Mouse (Mus musculus): ENCODE results near the gene Prdm16.

The Prdm16 gene

DNA sequence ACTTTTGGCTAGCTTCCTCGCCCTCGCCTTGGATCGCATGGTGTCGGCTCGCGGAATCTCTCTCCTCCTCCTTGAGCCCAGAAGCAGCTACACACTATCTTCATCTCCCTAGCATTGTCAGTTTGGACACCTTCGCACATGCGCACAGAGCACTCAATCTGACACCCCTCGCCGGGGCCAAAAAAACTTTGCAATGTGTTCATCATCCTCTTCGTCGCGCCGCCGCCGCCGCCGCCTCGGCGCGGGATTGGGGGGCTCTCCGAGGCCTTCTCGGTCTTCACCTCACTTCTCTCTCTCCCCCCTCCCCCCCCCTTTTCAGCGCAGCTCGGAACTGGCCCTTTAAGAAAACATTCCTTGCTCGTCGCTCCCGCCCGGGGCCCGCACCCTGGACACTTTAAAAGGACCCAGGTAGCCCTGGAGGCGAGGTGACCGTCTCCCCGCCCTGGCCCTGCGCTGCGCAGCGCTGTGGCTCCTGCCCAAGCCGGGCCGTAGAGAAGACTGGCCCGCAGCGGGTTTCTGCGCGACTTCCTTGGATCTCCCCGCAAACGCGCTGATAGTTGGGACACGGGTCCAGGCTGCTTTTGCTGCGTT, at the start of gene Prdm16:
Prdm16 (minus strand) TSS at position 153 of the 591 bp plus-strand sequence.
- DNase-seq (ENCODE audit: low spot score in 2 of 2) = peak in 1 of 2 experiments; percentile 50

DNA sequence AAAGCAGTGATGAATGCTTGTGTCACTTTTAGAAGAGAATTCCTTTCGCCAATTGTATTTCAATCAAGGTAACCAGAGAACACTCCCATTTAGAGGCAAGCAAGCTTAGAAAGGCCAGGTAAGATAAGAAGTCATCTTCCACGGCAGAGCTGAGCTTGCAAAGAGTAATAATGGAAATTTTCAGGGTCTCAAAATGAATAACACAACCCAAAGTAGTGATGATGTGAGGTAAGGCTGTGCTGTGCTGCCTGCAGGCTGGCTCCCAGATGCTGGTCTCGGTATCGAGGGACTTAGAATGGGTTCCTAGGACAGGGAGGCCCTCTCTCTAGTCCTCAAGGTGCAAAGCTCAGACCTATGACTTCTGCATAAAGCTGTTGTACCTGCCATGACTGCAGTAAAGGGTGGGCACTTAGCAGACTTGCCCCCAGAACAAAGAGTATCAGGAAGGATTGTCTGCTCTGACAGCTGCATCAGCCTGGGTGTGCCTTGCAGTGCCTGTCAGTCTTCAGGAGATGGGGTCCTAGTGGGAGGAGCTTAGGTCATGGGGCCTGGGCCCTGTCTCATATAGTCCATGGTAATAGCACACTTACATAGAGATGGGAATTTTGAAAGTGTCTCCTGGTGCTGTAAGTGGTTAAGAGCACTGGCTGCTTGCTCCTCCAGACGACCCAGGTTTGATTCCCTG, 46.5 kb upstream of the Prdm16 start:
- DNase-seq (ENCODE audit: low spot score in 2 of 2) = no peak

DNA sequence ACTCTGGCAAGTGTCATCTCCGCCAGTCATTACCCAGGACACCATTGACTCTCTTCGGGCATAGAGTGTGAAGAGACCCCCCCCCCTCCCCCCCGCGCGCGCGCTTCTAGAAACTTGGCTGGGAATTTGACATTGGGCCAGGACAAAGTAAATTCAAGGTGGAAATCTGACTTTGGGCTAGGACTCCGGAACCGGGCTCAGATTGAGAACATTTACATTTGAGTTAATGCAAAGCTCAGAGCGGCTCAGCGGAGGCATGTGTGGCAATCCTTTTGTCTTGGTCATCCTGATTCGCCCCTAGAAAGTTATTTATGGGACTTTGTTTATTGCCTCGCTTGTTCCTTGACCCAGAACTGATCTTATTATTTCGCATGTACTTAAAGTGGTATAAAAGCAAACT, 45.6 kb upstream of the Prdm16 start:
- DNase-seq (ENCODE audit: low spot score in 2 of 2) = no peak

DNA sequence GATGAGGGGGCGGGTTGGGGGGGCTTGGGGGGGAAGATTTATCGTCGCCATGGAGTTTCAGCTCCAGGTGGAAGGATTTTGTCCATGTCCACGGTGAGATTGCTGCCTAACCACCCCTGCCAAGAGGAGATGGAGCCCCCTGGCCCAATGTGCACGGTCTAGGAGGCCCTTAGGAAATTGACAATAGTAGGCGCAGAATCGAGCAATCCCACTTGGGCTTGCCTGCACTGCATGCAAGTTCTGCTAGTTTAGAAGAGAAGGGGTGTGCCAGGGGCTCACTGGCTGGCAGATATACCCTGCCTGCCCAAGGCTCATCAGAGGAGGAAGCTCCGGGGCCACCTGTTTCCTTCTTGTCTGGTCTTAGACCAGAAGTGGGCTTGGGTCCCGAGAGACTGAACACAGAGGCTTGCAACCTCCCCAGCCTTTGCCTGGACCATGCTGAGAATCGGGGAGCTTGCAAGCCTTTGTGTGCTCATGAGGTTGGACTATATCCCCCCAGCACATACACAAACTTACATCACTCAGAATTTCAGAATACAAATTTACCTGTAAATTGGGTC, 38.8 kb upstream of the Prdm16 start:
- no peak for DNase-seq (ENCODE audit: low spot score in 2 of 2)

DNA sequence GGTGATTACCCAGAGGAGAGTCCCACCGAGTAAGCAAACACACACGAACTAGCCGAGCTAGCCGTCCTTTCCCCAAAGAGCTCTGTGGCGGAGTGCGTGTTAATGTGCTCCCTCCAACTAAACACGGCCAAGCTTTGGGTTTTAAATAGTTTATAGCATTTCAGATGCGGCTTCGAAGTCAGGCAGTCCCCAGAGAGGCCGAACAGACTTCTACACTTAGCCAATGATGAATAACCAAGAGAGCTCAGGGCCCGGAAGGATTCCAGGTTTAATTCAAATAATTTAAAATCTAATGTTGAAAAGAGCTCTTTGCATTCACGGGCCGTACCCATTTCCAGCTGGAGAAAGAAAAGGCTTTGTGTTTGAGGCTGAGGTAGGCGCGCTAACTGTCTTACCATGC, 38.3 kb upstream of the Prdm16 start:
- no peak for DNase-seq (ENCODE audit: low spot score in 2 of 2)

DNA sequence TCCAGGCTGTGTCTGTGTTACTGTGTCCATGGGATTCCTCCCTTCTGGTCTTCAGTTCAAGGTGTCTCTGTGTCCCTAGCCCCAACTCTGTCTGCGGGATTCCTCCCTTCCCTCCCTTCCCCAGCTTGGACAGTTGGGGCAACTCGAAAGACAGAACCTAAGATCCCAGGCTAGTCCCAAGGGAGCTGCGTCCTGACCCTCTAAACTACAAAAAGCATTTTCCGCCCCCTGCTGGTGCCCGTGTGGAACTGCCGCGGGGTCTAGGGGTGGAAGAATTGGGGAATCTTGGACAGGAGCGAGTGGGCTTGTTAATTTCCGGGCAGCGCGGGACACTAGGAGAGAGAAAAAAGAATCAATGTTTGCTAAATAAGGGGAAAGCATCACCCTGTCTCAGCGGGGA, 37.9 kb upstream of the Prdm16 start:
- DNase-seq (ENCODE audit: low spot score in 2 of 2) = peak; percentile 9 to 53

DNA sequence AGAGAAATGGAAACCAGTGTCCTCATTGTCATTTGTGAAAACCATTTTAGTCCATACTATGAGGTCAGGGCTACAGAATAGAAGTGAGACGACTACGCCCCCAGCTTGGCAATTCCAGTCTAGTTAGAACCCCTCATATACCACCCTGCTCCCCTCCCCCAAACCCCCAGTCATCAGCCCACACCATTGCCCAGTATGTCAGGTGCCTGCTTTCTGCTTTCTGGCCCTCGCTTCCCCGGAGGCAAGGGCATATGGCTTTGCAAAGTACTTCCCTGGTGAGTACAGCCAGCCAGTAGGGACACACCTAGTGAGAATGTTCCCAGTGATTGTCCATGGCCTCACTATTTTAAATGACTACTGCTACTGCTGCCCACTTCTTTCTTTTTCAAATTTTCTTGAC, 37.3 kb upstream of the Prdm16 start:
- no peak for DNase-seq (ENCODE audit: low spot score in 2 of 2)

DNA sequence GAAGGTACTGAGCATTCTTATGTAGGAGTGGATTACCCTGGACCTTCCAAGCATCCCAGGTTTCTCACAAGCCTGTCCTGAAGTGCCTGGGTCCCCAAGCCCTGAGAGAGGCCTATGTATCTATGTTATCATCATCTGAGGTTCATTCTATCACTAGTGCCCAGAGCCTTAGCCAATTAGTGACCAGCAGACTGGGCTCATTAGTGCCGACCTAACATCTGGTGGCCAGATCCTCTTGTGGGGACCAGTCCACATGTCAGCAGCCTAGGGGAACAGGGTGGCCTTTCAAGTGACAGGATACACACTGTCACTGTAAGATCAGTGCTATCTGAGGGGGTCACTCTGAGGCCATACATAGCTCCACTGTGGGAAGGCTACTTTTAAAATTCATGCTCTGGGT, 35.4 kb upstream of the Prdm16 start:
- no peak for DNase-seq (ENCODE audit: low spot score in 2 of 2)

DNA sequence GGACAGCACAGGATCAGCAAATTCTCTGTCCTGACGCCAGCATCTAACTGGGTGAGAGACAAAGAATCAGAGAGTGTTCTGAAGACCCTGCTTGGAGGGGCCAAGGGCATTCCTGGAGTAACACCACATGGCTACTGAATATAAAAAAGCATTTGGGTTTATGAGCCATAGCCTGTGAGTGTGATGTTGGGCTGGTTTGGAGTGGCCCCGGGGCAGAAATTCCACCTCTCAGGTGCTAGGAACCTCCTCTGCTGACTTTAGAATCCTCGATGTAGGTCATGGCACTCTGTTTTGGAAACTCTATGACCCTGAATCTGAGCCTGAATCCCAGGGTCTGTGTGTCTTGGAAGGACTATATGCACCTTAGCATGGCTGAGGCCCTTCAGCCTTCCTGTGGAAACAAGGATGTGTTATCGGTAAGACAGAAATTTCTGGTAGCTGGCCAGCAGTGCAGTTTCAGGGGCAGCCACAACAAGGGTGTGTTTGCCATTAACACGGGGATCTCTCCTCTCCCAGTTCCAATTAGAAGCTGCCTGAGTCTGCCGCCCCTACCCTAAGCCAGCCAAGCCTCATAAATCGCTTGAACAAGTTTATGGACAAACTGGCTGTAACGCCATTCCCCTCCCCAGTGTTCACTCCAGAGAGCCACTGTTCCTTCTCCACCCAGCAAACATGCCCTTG, 34.7 kb upstream of the Prdm16 start:
- no peak for DNase-seq (ENCODE audit: low spot score in 2 of 2)

DNA sequence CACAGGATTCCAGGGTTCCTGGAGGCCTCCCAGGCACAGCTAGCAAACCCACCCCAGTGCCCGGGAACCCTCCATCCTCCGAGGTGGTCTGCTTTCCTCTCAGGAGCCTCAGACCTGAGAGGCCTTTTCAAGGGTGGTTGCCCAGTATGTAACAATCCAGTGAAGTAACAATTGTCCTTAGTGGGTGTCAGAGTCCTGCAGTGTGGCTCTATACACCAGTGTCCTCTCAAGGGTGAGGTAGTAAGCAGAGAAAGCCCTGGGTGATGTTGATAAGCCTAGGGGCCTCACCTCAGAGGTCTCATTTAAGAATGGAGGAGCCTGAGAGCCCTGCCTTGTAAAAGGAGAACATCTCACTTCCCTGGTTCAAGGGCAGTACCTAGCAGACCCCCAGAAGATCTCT, 31.1 kb upstream of the Prdm16 start, which contains the start of gene Actrt2:
Actrt2 (minus strand) TSS at position 101 of the 400 bp plus-strand sequence.
- no peak for DNase-seq (ENCODE audit: low spot score in 2 of 2)

DNA sequence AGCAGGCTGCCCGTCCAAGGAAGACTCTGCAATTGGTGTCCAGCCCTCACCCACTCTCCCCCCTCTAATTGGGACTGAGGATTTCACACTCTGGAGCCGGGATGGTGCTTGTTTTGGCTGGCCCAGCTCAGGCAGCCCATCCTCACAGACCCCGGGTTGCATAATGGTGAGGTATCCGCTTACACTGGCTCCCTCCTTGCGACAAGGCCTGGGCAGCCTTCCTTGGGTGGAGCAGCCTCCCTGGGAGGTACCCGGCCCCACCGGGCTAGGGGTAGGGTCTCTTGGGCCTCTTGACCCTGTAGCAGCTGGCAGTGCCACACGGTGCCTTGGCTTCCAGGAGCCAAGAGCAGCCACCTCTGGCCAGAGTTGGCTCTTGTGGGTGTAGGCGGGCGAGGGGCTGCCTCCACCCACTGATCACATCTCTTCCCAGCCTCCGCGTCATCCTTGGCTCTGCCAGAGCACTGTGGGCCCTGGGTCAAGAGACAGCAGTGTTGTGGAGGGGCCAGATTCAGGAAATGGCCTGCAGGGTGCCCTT, 26.1 kb upstream of the Prdm16 start:
- no peak for DNase-seq (ENCODE audit: low spot score in 2 of 2)

DNA sequence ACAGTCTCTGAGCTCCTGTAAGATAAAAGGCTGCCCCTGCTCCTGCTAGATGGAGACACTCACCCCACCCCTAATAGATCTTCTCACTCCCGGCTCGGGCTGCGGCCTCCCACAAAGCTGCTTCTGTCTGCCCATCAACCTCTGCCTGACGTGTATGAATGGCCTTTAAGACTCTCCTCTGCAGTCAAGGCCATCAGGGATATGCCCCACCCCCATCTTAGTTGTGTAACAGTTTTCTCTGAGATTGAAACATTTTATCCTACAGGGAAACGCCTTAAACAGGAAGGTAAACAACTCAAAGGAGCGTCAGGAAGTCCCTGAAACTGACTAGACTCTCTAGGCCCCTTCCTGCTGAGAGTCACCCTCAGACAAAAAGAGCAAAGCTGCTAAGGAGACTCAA, 24.6 kb upstream of the Prdm16 start:
- DNase-seq (ENCODE audit: low spot score in 2 of 2) = no peak

DNA sequence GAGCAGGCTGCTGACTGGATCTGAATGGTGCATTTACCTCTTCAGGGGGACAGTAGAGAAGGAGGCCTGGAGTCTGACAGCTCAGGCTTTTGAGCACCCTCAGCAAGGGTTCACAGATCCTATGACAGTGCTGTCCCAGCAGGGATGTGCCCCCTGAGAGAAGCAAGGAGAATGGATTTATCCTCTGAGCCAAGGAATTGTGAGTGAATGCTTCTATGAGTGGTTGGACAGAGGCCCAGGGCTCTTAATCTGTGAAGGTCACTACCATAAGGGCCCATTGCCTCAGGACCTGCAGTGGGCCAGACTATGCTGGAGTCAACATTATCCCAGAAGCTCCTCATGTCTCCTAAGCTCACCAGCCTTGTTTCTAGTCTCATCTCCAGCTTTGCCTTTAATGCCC, 23.4 kb upstream of the Prdm16 start:
- DNase-seq (ENCODE audit: low spot score in 2 of 2) = no peak

DNA sequence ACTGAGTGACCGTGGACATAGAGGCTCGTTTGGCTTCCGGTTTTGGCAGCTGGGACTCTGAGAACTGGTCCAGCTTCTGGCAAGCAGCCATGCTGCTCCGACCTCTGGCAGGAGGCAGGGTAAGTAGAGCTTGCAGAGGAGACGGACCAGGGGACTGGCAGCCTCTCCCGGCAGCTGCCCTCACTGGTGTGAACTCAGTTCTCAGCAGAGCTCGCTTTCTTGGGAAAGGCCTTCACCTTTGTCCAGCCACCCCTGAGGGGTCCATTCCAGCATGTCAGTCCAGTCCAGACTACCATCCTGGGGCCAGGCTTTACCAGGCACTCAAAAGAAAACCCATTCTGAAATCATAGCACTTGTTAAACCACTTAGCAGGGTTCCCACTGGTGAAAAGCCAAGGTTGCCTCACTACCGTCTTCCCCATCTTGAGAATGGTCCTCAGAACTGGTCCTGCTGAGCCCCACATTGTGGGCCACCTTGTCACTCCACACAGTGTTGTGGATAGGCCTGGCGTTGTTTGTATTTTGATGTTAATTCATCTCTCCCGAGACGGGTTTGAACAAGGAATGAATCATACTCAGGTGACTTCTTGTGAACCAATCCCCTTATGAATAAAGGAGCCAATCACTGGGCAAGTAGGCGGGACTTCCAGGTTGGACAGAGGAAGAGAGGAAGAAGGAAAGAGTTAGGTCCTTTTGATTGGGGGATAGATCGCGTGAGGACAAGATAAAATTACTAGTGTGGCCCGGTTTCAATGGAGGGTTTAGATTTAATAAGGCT, 18.6 kb upstream of the Prdm16 start:
- DNase-seq (ENCODE audit: low spot score in 2 of 2) = no peak

DNA sequence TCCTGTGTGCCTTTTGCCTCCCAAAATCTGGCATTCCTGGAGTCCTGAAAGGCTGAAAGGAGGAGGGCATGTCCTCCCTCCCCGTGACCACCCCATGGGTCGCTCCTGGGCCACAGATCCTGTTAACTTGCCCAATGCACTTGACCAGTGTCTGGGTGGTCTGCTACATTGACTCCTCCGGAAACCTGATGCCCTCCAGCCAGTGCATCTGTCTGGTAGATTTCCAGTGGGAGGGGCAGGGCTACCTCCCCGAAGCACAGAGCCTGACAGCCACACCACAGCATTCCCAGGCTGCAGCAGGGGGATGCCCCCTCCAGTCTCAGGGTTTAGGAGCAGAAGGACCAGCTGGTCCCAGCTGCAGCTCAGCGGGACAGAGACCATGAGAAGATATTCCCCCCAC, 15.8 kb upstream of the Prdm16 start:
- no peak for DNase-seq (ENCODE audit: low spot score in 2 of 2)

DNA sequence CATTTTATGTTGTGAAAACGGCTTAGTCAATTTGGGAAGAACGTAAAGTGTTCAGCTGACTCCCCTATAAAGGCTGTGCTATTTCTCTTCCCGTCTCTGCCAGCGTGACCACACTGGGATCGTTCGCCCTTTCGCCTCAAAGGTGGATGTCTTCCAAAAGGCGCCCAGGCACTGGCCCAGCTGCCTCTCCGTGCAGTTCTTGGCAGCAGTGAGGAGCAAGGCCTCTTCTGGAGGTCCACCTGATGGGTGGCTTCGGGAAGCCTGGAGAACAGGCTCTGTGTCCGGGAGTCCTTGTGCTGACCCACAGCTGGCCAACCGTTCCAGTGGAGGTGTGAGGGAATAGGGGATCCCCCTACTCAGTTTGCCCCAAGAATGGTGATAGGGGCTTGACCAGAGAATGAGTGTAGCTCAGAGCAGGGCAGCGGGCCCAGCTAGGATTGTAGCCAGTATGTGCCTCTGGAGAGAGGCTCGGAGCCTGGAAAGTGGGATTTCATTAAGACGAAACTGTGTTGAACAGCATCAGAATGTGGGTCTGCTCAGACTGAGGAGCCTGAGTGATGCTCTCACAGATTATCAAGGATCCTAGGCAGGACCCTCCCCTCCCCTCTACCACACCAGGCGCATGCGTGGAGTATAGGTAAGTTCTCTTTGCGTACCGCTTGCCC, 12.5 kb upstream of the Prdm16 start:
- DNase-seq (ENCODE audit: low spot score in 2 of 2) = no peak

DNA sequence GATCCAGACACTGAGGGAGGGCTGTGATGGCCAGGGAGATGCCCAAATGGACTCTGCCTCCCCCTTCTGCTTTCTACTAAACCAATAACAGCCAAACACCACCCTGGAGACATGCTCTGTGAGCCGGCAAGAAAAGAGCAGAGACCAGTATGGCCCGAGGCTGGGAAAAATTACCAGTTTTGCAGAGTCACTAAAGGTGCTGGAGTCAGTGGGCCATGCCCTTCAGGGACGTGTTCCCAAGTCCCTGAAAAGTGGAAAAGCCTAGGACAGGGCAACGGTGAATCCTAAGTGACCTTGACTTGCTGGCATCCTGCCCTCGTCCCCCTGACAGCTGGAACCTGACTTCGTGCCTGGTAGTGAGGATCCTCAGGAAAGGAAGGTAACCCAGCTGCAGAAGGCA, 5.8 kb upstream of the Prdm16 start:
- no peak for DNase-seq (ENCODE audit: low spot score in 2 of 2)

DNA sequence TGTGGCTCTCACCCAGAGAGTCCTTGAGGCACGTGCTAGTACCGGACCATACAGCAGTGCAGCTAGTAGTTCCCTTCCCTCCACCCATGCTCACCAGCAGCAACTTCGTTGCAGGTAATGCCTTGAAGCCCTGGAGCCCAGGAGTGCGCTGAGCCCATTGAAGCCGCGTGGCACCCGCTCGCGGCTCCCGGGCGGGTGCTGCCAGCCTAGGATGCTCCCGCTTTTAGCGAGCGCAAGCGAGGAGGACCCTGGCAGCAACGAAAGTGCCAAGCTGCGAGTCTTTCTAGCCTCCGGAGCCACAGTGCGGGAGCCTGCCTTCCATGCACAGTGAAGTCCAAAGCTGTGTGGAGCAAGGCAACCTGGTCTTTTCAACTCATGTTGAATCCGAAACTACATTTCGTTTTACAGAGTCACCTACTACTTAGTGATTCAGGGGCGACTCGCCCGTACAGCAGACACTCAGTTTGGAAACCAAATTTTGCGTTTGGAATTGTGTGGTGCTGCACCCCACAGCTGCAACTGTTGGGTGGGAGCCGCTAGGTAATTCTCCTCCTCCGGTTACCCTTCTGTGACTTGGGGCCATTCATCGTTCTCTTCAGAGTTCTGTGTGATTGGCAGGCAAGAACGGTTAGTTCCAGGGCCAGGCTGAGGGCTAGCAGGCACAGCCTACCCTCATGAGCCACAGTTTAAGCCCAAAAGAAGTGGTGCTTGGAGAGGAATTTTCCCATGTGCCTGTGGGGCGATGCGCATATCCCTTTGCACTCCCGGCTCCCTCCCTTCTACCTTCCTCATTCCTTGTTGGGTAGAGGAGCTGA, 4.8 kb upstream of the Prdm16 start:
- DNase-seq (ENCODE audit: low spot score in 2 of 2) = no peak

DNA sequence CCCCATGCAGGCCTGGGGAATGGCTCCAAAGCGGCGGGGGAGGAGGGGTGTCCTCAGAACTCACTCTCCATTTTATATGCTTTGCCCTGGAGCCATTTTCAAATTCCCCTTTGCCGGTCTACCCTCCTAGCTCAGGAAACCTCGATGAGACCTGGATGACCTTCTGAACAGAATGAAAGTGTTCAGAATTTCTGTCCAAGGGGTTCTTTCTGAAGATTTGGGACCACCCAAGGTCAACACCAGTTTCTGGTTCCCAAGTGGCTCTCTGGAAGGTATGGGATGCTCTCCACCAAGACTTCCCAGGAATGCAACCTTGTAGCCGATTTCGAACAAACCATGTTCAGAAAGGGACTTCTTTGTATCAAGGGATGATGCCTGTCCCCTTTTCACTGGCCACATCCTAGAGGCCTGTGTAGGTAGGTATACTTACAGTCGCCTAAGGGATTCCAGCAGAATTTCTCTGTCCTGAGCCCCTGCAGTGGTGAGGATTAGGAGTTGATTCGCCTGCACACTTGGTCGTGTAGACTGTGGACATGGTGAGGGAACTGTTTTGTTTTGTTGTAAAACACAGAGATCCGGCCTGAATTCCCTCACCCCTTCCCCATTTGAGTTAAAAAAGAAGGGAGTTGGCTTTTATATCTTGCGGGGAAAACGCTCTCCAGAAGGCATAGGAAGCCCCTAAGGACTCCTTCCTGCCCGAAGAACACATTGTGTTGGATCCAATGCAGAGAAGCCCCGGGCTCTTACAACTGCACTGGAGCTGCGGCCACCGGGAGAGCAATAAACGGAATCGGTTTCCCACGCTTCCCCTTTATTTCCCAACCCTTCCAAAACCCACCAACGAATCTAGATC, 4.0 kb upstream of the Prdm16 start:
- no peak for DNase-seq (ENCODE audit: low spot score in 2 of 2)
